In the genomic region with DNA sequence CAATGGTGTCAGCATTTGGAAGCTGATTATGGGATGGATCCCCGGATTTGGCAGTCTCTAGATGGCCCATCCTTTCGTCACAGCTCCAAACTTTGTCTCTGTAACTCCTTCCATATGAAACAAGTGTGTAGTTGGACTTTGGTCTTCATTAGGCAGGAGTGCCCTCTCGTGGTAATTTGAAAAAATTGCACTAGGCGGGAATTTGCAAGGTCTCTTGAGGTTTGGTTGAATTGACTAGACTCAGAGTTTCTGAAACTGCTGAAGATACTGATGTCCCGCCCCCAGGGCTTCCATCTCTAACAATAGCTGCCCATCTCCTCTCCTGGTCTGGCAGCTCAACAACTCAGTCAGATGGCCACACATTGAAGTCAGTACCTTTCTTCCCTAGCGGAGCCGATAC, we compare ENCODE assay signal across 8 mouse cellular contexts. TPM values are rescaled to one million over a fixed set of nuclear protein-coding genes. Genes with fewer than 3 reads are reported as not detected.
A peak's percentile ranks its signal among the peaks of the same experiment; 100 is the strongest.
DNase-seq lines count a peak whose midpoint lies in the region; ATAC-seq and TF ChIP-seq lines count a peak whose summit lies in the region.

No protein-coding gene starts in this region.

- peak; percentile 69 for DNase-seq in kidney, adult 9 months
- no peak for DNase-seq in kidney, adult 11 months
- DNase-seq in ES-CJ7 (ENCODE audit: low read depth, low spot score), result peak; percentile 78
- DNase-seq in brain, embryonic 14.5 days (ENCODE audit: low read depth), result peak; percentile 84
- DNase-seq in forebrain, postnatal 0 days, result peak; percentile 75
- no peak for DNase-seq in liver, postnatal 0 days
- DNase-seq in retina, postnatal 1 day, result peak; percentile 78
- DNase-seq in right cerebral cortex, postnatal 14 days, result no peak

- H3K9ac ChIP-seq in forebrain, postnatal 0 days, result no peak overlapping the region
- H3K9ac ChIP-seq in liver, postnatal 0 days (replicated peaks), result no peak overlapping the region

- TF ChIP-seq CTCF in brain, embryonic 14.5 days (IDR thresholded peaks at IDR 0.05; ENCODE audit: borderline replicate concordance, extremely low read depth, insufficient read depth, insufficient read length), result peak; percentile 63; the same call in 1 of the 2 replicates
- TF ChIP-seq CTCF in forebrain, postnatal 0 days (IDR thresholded peaks at IDR 0.05; ENCODE audit: low read depth), result peak; percentile 84
- TF ChIP-seq CTCF in liver, postnatal 0 days (IDR thresholded peaks at IDR 0.05; ENCODE audit: low read depth), result peak; percentile 87

- H3K9me3 ChIP-seq in forebrain, postnatal 0 days (ENCODE audit: low read length), result no peaks in the 10 kb centered on the region
- H3K9me3 ChIP-seq in liver, postnatal 0 days (ENCODE audit: low read length), result no peaks in the 10 kb centered on the region

- no peak overlapping the region for H3K27ac ChIP-seq in forebrain, postnatal 0 days (ENCODE audit: low read depth, low read length)
- no peak overlapping the region for H3K27ac ChIP-seq in liver, postnatal 0 days (ENCODE audit: low read depth)

- peak; percentile 74; the same call in 1 of the 2 replicates for ATAC-seq in forebrain, postnatal 0 days
- ATAC-seq in liver, postnatal 0 days, result peak; percentile 39

- H3K4me3 ChIP-seq in forebrain, postnatal 0 days (ENCODE audit: low read depth, low read length), result no peak overlapping the region
- no peak overlapping the region for H3K4me3 ChIP-seq in liver, postnatal 0 days (ENCODE audit: low read depth, low read length)

- WGBS in forebrain, postnatal 0 days, result 26% methylated on average over 7 of the region's 7 CpGs
- 31% methylated on average over 7 of the region's 7 CpGs for WGBS in liver, postnatal 0 days (ENCODE audit: insufficient replicate concordance)

- no peaks in the 10 kb centered on the region for H3K27me3 ChIP-seq in forebrain, postnatal 0 days (ENCODE audit: insufficient read depth, low read length)
- no peaks in the 10 kb centered on the region for H3K27me3 ChIP-seq in liver, postnatal 0 days (ENCODE audit: insufficient read depth, low read length)

- no peak for TF ChIP-seq POLR2A in brain, embryonic 14.5 days (IDR thresholded peaks at IDR 0.05; ENCODE audit: borderline replicate concordance, extremely low read depth, insufficient read depth, insufficient read length, poor library complexity, severe bottlenecking)

- no peak for TF ChIP-seq EP300 in liver, postnatal 0 days (IDR thresholded peaks at IDR 0.05; ENCODE audit: low read depth)

- H3K4me1 ChIP-seq in forebrain, postnatal 0 days (ENCODE audit: insufficient read depth), result no peaks in the 10 kb centered on the region
- 0 out of 2 replicates have a peak, but pooled peaks cover 2% of the 10 kb centered on the region for H3K4me1 ChIP-seq in liver, postnatal 0 days (ENCODE audit: insufficient read depth)

- no peaks in the 10 kb centered on the region for H3K36me3 ChIP-seq in forebrain, postnatal 0 days (ENCODE audit: insufficient read depth)
- H3K36me3 ChIP-seq in liver, postnatal 0 days (replicated peaks; ENCODE audit: insufficient read depth, low read length), result no peaks in the 10 kb centered on the region

- no peak overlapping the region for H3K4me2 ChIP-seq in forebrain, postnatal 0 days (ENCODE audit: low read depth)
- no peak overlapping the region for H3K4me2 ChIP-seq in liver, postnatal 0 days (ENCODE audit: low read depth, low read length)

RNA-seq across cellular contexts. Expression of a gene that starts 6.8 kb away (rescaled TPM):
- polyA plus RNA-seq in brain, embryonic 14.5 days (2012; rRNA removed), result 0.19 and 0.26 TPM in 2 replicates
- 0.08 and 0.48 TPM in 2 replicates for total RNA-seq in forebrain, postnatal 0 days (2014; rRNA removed)
- 0.10 TPM in 1 of 2 replicates, not detected in the other for polyA plus RNA-seq in forebrain, postnatal 0 days (2015; fragmentation: Nextera tagmentation; extraction: Ambion mirVana)
- 0.05 and 0.07 TPM in 2 replicates for polyA plus RNA-seq in liver, postnatal 0 days (2015; fragmentation: Nextera tagmentation; extraction: Ambion mirVana)

RNA-seq across cellular contexts. Expression of a gene that starts 13.7 kb away (rescaled TPM):
- polyA plus RNA-seq in brain, embryonic 14.5 days (2012; rRNA removed), result 0.26 and 0.29 TPM in 2 replicates
- total RNA-seq in forebrain, postnatal 0 days (2014; rRNA removed), result 0.31 and 0.95 TPM in 2 replicates
- 0.12 TPM in 1 of 2 replicates, not detected in the other for polyA plus RNA-seq in forebrain, postnatal 0 days (2015; fragmentation: Nextera tagmentation; extraction: Ambion mirVana)
- not detected in 2 replicates for polyA plus RNA-seq in liver, postnatal 0 days (2015; fragmentation: Nextera tagmentation; extraction: Ambion mirVana)

RNA-seq across cellular contexts. Expression of a gene that starts 27.3 kb away (rescaled TPM):
- polyA plus RNA-seq in brain, embryonic 14.5 days (2012; rRNA removed), result 60.6 and 65.9 TPM in 2 replicates
- total RNA-seq in forebrain, postnatal 0 days (2014; rRNA removed), result 63.3 and 75.7 TPM in 2 replicates
- polyA plus RNA-seq in forebrain, postnatal 0 days (2015; fragmentation: Nextera tagmentation; extraction: Ambion mirVana), result 25.3 and 28.1 TPM in 2 replicates
- polyA plus RNA-seq in liver, postnatal 0 days (2015; fragmentation: Nextera tagmentation; extraction: Ambion mirVana), result 56.3 and 58.2 TPM in 2 replicates

RNA-seq across cellular contexts. Expression of a gene that starts 33.2 kb away (rescaled TPM):
- polyA plus RNA-seq in brain, embryonic 14.5 days (2012; rRNA removed), result not detected in 2 replicates
- total RNA-seq in forebrain, postnatal 0 days (2014; rRNA removed), result 0.10 TPM in 1 of 2 replicates, not detected in the other
- polyA plus RNA-seq in forebrain, postnatal 0 days (2015; fragmentation: Nextera tagmentation; extraction: Ambion mirVana), result not detected in 2 replicates
- polyA plus RNA-seq in liver, postnatal 0 days (2015; fragmentation: Nextera tagmentation; extraction: Ambion mirVana), result not detected in 2 replicates

RNA-seq across cellular contexts. Expression of a gene that starts 51.2 kb away (rescaled TPM):
- not detected in 2 replicates for polyA plus RNA-seq in brain, embryonic 14.5 days (2012; rRNA removed)
- total RNA-seq in forebrain, postnatal 0 days (2014; rRNA removed), result not detected in 2 replicates
- not detected in 2 replicates for polyA plus RNA-seq in forebrain, postnatal 0 days (2015; fragmentation: Nextera tagmentation; extraction: Ambion mirVana)
- polyA plus RNA-seq in liver, postnatal 0 days (2015; fragmentation: Nextera tagmentation; extraction: Ambion mirVana), result not detected in 2 replicates

Comparison
In these comparisons a context has a peak if more than half of its experiments do, and no peak if none do; other contexts are left out.
1. DNase-seq: peak in kidney, adult 9 months (single experiment), ES-CJ7 (single experiment), brain, embryonic 14.5 days (single experiment), forebrain, postnatal 0 days (single experiment) and retina, postnatal 1 day (single experiment); none in kidney, adult 11 months (single experiment), liver, postnatal 0 days (single experiment) and right cerebral cortex, postnatal 14 days (single experiment).
2. Peak in every context shown above with its lines, with median percentiles within 50 percentile points of each other: CTCF ChIP-seq.